In genomic region chr19:19172767-19173166, GRCm38 (mm10) we compare ENCODE assay signal across 18 mouse cellular contexts.
"Had no signal": no experiment of that assay in that cellular context is flagged by ENCODE, and none has a peak within 500 bp of the region (broad histone marks: within the 10 kb centered on the region; RNA-seq: fewer than 3 reads in every experiment).

No protein-coding gene starts in this region.

- H3K4me2 ChIP-seq: liver, embryonic 11.5 days; liver, embryonic 13.5 days; liver, embryonic 15.5 days; lung, embryonic 15.5 days; midbrain, embryonic 12.5 days; neural tube, embryonic 12.5 days; stomach, embryonic 15.5 days had no signal

- H3K9ac ChIP-seq: liver, embryonic 13.5 days; liver, embryonic 15.5 days; liver, postnatal 0 days; lung, embryonic 15.5 days; midbrain, embryonic 12.5 days; neural tube, embryonic 12.5 days; stomach, embryonic 15.5 days had no signal

- H3K27me3 ChIP-seq: liver, embryonic 13.5 days; liver, embryonic 15.5 days; lung, embryonic 15.5 days; midbrain, embryonic 12.5 days; neural tube, embryonic 12.5 days; stomach, embryonic 15.5 days had no signal

- H3K27ac ChIP-seq: liver, embryonic 13.5 days; liver, embryonic 15.5 days; lung, embryonic 15.5 days; macrophage; midbrain, embryonic 12.5 days; neural tube, embryonic 12.5 days; stomach, embryonic 15.5 days; stomach, postnatal 0 days had no signal

- H3K36me3 ChIP-seq: liver, embryonic 13.5 days; liver, embryonic 15.5 days; lung, embryonic 15.5 days; midbrain, embryonic 12.5 days; neural tube, embryonic 12.5 days; stomach, embryonic 15.5 days had no signal

- ATAC-seq: liver, postnatal 0 days; lung, postnatal 0 days had no signal

- H3K9me3 ChIP-seq: liver, embryonic 15.5 days; lung, embryonic 15.5 days; midbrain, embryonic 12.5 days; neural tube, embryonic 12.5 days; stomach, embryonic 15.5 days had no signal

- DNase-seq: liver, embryonic 13.5 days; liver, postnatal 0 days; lung, adult 2 months; lung, postnatal 14 days; lung, postnatal 36 days; right cerebral cortex, postnatal 14 days; thymus, adult 2 months; thymus, postnatal 25 days; thymus, postnatal 4 days had no signal

- H3K4me3 ChIP-seq: liver, embryonic 13.5 days; liver, embryonic 15.5 days; lung, embryonic 15.5 days; midbrain, embryonic 12.5 days; neural tube, embryonic 12.5 days; stomach, embryonic 15.5 days had no signal

- H3K4me1 ChIP-seq: liver, embryonic 13.5 days; liver, embryonic 15.5 days; lung, embryonic 15.5 days; midbrain, embryonic 12.5 days; neural tube, embryonic 12.5 days; stomach, embryonic 15.5 days had no signal
